Mouse (Mus musculus): ENCODE data around the gene Defb23. TPM values are rescaled to one million over a fixed set of nuclear protein-coding genes. Genes with fewer than 3 reads are reported as not detected.
"Not testable (repeated sequence)": the region's sequence is repeated elsewhere in the genome, so short reads cannot be mapped to it uniquely, and the experiment has no call there.

Gene Defb23
- polyA plus RNA-seq, 1 experiment from 2014 or later: not detected

DNA sequence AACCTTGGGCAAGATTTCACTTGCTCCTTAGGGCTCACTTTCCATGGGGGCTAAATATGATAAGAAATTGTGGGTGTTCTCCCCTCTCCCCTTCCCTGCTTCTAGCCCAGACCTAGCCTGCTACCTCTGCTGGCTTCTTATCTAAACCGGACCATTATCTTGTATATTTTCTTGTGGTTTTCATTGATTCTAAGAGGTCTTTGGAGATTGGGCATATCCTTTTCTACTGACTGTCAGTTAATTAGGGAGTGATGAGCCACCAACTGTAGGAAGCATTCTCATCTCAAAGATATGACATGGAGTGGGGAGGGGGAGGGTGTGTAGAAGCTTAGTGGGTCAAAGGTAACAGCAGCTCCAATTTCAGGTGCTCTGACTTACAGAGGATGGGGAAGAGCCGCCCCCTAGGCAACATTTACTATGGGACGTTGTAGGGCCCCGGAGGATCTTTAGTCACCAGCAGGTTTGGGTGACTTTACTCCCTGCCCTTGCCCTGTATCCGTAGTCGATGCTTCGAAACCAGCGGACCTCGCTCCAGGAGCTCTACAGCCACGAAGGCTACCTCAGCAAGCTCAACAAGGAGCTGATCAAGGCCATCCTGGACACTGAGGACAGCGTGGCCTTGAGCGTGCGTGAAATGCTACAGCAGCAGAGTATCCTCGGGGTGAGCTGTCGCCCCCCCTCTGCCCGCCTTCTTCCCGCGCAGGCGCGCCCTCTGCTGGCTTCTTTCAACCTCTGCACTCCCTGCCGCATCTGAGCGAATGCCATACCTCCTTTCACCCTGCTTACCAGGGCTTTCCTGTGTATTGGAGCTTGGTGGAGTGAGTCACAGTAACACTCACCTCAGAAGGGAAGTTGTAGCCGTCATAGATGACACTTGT, 27.2 kb downstream of the Defb23 start:
- WGBS: 5% methylated on average over 23 of the region's 23 CpGs
- Histone ChIP-seq H3K4me3 (ENCODE audit: control insufficient read depth in 1 of 2, insufficient read depth in 1 of 2, low read depth in 1 of 2, low read length in 2 of 2) (peak overlapping the region; percentile 24 to 31), H3K4me1 (ENCODE audit: control insufficient read depth in 2 of 2, insufficient read depth in 2 of 2, low read length in 2 of 2) (peaks cover 13 to 21% of the 10 kb centered on the region in 2 experiments), H3K4me2 (ENCODE audit: low read length) (peak overlapping the region; percentile 69), H3K36me3 (ENCODE audit: control insufficient read depth, insufficient read depth, low read length) (no peaks in the 10 kb centered on the region), H3K9ac (ENCODE audit: low read length) (peak overlapping the region; percentile 71), H3K27ac (replicated peaks in 1 of 2; ENCODE audit: control insufficient read depth in 1 of 2, insufficient read depth in 1 of 2, low read depth in 2 of 2, low read length in 2 of 2) (peak overlapping the region; percentile 96 to 97), H3K27me3 (ENCODE audit: control insufficient read depth, insufficient read depth, low read length) (no peaks in the 10 kb centered on the region), H3K9me3 (ENCODE audit: control insufficient read depth, low read length) (no peaks in the 10 kb centered on the region)
- peak; percentile 54 for ATAC-seq (ENCODE audit: insufficient number of reproducible peaks, insufficient read depth, low FRiP score, low read depth)

DNA sequence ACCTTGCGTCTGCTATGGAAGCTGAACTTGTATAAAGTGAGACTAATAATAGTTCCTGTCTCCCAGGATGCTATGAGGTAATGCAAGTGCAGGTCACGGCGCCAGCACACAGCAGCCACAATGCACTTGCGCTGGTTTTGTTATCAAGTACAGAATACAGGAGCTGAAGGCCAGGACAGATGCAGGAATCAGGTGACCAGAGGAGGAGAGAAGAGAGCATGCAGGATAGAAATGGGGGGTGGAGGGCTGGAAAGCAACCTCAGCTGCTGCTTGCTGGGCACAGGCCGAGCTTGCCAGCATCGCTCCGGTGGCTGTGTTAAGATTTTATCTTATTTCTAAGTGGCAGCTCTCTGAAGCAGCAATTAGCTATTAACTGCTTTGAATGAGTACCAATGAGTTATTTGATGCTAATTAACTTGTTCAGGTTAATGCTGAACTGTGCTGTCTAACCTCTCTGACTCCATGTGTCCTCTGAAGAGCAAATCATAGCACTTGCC, 28.0 kb downstream of the Defb23 start:
- H3K4me1 ChIP-seq (ENCODE audit: control insufficient read depth in 2 of 2, insufficient read depth in 2 of 2, low read length in 2 of 2): peaks cover 13 to 21% of the 10 kb centered on the region in 2 experiments
- H3K27ac ChIP-seq (replicated peaks in 1 of 2; ENCODE audit: control insufficient read depth in 1 of 2, insufficient read depth in 1 of 2, low read depth in 2 of 2, low read length in 2 of 2): peak overlapping the region; percentile 96 to 97
- peak; percentile 55 for ATAC-seq (ENCODE audit: insufficient number of reproducible peaks, insufficient read depth, low FRiP score, low read depth)
- no peaks in the 10 kb centered on the region for H3K36me3 ChIP-seq (ENCODE audit: control insufficient read depth, insufficient read depth, low read length)
- H3K27me3 ChIP-seq (ENCODE audit: control insufficient read depth, insufficient read depth, low read length): no peaks in the 10 kb centered on the region
- H3K9ac ChIP-seq (ENCODE audit: low read length): peak overlapping the region; percentile 71
- no peak overlapping the region for H3K4me3 ChIP-seq (ENCODE audit: control insufficient read depth in 1 of 2, insufficient read depth in 1 of 2, low read depth in 1 of 2, low read length in 2 of 2)
- WGBS: 21% methylated on average over 7 of the region's 7 CpGs
- H3K9me3 ChIP-seq (ENCODE audit: control insufficient read depth, low read length): no peaks in the 10 kb centered on the region
- H3K4me2 ChIP-seq (ENCODE audit: low read length): peak overlapping the region; percentile 69

DNA sequence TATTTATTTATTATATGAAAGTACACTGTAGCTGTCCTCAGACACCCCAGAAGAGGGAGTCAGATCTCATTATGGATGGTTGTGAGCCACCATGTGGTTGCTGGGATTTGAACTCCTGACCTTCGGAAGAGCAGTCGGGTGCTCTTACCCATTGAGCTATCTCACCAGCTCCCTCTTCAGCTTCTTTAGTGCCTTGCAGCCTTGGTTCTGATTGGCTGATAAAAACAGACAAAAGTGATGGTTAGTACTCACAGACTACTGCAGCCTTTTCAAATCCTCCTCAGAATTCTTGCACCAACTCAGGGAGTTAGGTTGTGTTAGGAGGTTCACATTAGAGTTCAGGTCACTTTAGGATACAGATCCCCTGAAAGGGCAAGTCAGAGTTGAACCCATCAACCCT, 35.9 kb downstream of the Defb23 start:
- H3K4me1 ChIP-seq (ENCODE audit: control insufficient read depth in 2 of 2, insufficient read depth in 2 of 2, low read length in 2 of 2): not testable (repeated sequence)

DNA sequence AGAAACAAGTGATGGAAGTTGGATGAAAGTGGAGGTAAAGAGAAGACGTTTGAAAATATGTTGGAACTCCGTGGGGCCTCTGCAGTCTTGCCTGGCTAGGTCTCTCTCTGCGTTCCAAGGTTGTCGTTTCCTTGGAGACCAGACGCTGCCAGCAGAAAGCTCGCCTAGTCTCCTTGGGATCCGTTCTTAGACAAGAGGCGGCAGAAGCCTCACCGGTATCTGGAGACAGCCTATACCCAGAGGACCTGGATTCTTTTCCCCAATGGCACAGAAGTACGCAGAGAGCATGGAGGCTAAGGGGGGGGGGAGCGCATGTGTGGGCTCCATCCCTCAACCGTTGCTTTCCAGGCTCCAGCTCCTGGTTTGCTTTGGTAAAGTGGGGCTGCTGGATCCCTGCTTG, 36.9 kb downstream of the Defb23 start:
- no peak for ATAC-seq (ENCODE audit: insufficient number of reproducible peaks, insufficient read depth, low FRiP score, low read depth)
- Histone ChIP-seq H3K27me3 (ENCODE audit: control insufficient read depth, insufficient read depth, low read length) (no peaks in the 10 kb centered on the region), H3K36me3 (ENCODE audit: control insufficient read depth, insufficient read depth, low read length) (no peaks in the 10 kb centered on the region), H3K4me3 (ENCODE audit: control insufficient read depth in 1 of 2, insufficient read depth in 1 of 2, low read depth in 1 of 2, low read length in 2 of 2) (peak overlapping the region in 1 of 2 experiments; percentile 10; a peak in 1 of 4 replicates), H3K4me1 (ENCODE audit: control insufficient read depth in 2 of 2, insufficient read depth in 2 of 2, low read length in 2 of 2) (peaks cover 3 to 5% of the 10 kb centered on the region in 2 experiments; a peak in 1 of 4 replicates), H3K4me2 (ENCODE audit: low read length) (peak overlapping the region; percentile 54), H3K9me3 (ENCODE audit: control insufficient read depth, low read length) (0 out of 2 replicates have a peak, but pooled peaks cover 4% of the 10 kb centered on the region), H3K27ac (replicated peaks in 1 of 2; ENCODE audit: control insufficient read depth in 1 of 2, insufficient read depth in 1 of 2, low read depth in 2 of 2, low read length in 2 of 2) (no peak overlapping the region), H3K9ac (ENCODE audit: low read length) (peak overlapping the region; percentile 34; the same call in 1 of the 2 replicates)
- 8% methylated on average over 12 of the region's 12 CpGs for WGBS

More for the DNA sequence above, 35.9 kb downstream of the Defb23 start:
- H3K9ac ChIP-seq (ENCODE audit: low read length); H3K9me3 ChIP-seq (ENCODE audit: control insufficient read depth, low read length); H3K4me3 ChIP-seq (ENCODE audit: control insufficient read depth in 1 of 2, insufficient read depth in 1 of 2, low read depth in 1 of 2, low read length in 2 of 2); H3K27ac ChIP-seq (replicated peaks in 1 of 2; ENCODE audit: control insufficient read depth in 1 of 2, insufficient read depth in 1 of 2, low read depth in 2 of 2, low read length in 2 of 2); ATAC-seq (ENCODE audit: insufficient number of reproducible peaks, insufficient read depth, low FRiP score, low read depth); H3K4me2 ChIP-seq (ENCODE audit: low read length); H3K27me3 ChIP-seq (ENCODE audit: control insufficient read depth, insufficient read depth, low read length); H3K36me3 ChIP-seq (ENCODE audit: control insufficient read depth, insufficient read depth, low read length): not testable (repeated sequence)
- WGBS: 83% methylated on average over 2 of the region's 2 CpGs

DNA sequence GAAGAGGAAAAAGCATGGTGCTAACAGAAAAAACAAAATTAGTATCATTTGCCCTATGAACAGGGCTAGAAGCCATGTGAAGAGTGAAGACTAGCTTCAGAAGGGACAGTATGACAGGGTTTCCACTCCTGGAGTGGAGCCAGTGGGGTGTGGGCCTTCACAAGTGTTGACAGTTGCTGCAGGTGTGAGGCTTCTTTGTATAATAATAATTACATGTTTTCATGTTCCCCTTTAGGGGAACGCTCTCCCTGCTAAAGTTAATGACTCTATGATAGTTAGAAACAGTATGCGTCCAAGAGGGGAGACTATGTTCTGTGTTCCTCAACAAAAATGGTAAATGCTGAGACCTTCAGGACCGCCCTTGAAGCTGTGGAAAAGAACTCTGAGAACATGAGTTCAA, 48.6 kb downstream of the Defb23 start:
- peaks cover 7% of the 10 kb centered on the region; the same call in 1 of the 2 replicates for H3K36me3 ChIP-seq (ENCODE audit: control insufficient read depth, insufficient read depth, low read length)
- H3K4me1 ChIP-seq (ENCODE audit: control insufficient read depth in 2 of 2, insufficient read depth in 2 of 2, low read length in 2 of 2): peaks cover 11 to 22% of the 10 kb centered on the region in 2 experiments
- H3K4me3 ChIP-seq (ENCODE audit: control insufficient read depth in 1 of 2, insufficient read depth in 1 of 2, low read depth in 1 of 2, low read length in 2 of 2): peak overlapping the region in 1 of 2 experiments; percentile 94; a peak in 1 of 4 replicates
- 94% methylated on average over 3 of the region's 3 CpGs for WGBS
- peak overlapping the region; percentile 93 for H3K4me2 ChIP-seq (ENCODE audit: low read length)
- no peaks in the 10 kb centered on the region for H3K27me3 ChIP-seq (ENCODE audit: control insufficient read depth, insufficient read depth, low read length)
- peaks cover 8% of the 10 kb centered on the region; the same call in 1 of the 2 replicates for H3K9me3 ChIP-seq (ENCODE audit: control insufficient read depth, low read length)
- ATAC-seq (ENCODE audit: insufficient number of reproducible peaks, insufficient read depth, low FRiP score, low read depth): no peak
- H3K27ac ChIP-seq (replicated peaks in 1 of 2; ENCODE audit: control insufficient read depth in 1 of 2, insufficient read depth in 1 of 2, low read depth in 2 of 2, low read length in 2 of 2): peak overlapping the region; percentile 96 to 99
- peak overlapping the region; percentile 100; the same call in 1 of the 2 replicates for H3K9ac ChIP-seq (ENCODE audit: low read length)

DNA sequence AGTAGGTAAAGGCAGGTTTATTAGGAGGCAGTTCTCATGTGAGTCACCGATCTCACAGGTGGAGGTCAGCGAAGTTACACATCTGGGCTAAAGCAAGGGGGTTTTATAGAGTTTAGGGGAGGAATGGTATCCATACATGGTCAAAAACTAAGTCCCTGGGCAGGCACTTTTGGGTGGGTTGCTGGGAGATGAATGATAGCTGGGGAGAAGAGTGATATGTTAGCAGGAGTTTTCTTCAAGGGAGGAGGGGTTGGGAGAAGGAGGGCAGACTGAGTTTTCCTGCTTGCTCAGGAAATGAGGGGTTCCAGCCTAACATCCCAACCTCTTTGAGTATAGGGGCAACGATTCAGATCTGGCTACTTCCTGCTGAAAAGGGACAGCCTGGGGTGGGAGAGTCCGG, 49.1 kb downstream of the Defb23 start, which contains the start of gene 6820408C15Rik:
TSS of gene 6820408C15Rik (plus strand) at position 301 of the 400 bp plus-strand sequence.
- Histone ChIP-seq H3K36me3 (ENCODE audit: control insufficient read depth, insufficient read depth, low read length) (peaks cover 7% of the 10 kb centered on the region; the same call in 1 of the 2 replicates), H3K27me3 (ENCODE audit: control insufficient read depth, insufficient read depth, low read length) (no peaks in the 10 kb centered on the region), H3K4me3 (ENCODE audit: control insufficient read depth in 1 of 2, insufficient read depth in 1 of 2, low read depth in 1 of 2, low read length in 2 of 2) (peak within 1 kb of the TSS; percentile 82 to 94), H3K9ac (ENCODE audit: low read length) (peak within 1 kb of the TSS; percentile 100), H3K27ac (replicated peaks in 1 of 2; ENCODE audit: control insufficient read depth in 1 of 2, insufficient read depth in 1 of 2, low read depth in 2 of 2, low read length in 2 of 2) (peak within 1 kb of the TSS; percentile 96 to 99), H3K9me3 (ENCODE audit: control insufficient read depth, low read length) (peaks cover 8% of the 10 kb centered on the region; the same call in 1 of the 2 replicates), H3K4me1 (ENCODE audit: control insufficient read depth in 2 of 2, insufficient read depth in 2 of 2, low read length in 2 of 2) (peaks cover 15 to 27% of the 10 kb centered on the region in 2 experiments), H3K4me2 (ENCODE audit: low read length) (peak within 1 kb of the TSS; percentile 93)
- no peak for ATAC-seq (ENCODE audit: insufficient number of reproducible peaks, insufficient read depth, low FRiP score, low read depth)
- WGBS: 18% methylated on average over 4 of the region's 4 CpGs

DNA sequence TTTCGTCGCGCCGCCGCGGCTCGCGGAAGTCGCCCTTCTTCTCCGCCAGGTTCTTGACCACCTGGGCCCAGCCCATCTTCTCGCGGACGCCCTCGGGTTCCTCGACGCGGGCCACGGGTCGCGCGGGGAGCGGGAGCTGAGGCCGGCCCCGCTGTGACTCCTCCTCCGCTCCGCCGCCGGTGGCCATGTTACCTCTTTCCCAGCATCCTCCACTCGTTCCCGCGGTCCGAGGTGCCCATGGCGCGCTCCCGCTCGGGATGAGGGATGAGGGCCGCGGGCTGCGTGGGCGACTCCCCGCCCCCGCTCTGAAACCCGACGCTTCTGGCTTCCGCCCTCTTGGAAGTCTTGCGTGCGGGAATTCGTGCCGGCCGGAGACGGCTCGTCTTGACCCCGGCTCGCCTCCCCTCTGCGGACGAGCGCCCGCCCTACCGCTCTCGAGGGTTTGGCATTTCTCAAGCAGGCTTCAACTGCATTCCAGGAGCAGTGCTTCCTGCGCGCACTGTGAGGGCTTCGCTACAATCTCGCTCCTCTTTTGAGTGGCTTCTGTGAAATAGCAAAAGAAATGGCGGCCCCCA, 49.7 kb downstream of the Defb23 start, which contains the start of gene Zcchc3:
TSS of gene Zcchc3 (minus strand) at position 437 of the 575 bp plus-strand sequence.
- Histone ChIP-seq H3K36me3 (ENCODE audit: control insufficient read depth, insufficient read depth, low read length) (peaks cover 7% of the 10 kb centered on the region; the same call in 1 of the 2 replicates), H3K9me3 (ENCODE audit: control insufficient read depth, low read length) (0 out of 2 replicates have a peak, but pooled peaks cover 6% of the 10 kb centered on the region), H3K9ac (ENCODE audit: low read length) (peak within 1 kb of the TSS; percentile 100), H3K4me3 (ENCODE audit: control insufficient read depth in 1 of 2, insufficient read depth in 1 of 2, low read depth in 1 of 2, low read length in 2 of 2) (peak within 1 kb of the TSS; percentile 82 to 94), H3K27me3 (ENCODE audit: control insufficient read depth, insufficient read depth, low read length) (no peaks in the 10 kb centered on the region), H3K4me2 (ENCODE audit: low read length) (peak within 1 kb of the TSS; percentile 93), H3K4me1 (ENCODE audit: control insufficient read depth in 2 of 2, insufficient read depth in 2 of 2, low read length in 2 of 2) (peaks cover 20 to 33% of the 10 kb centered on the region in 2 experiments), H3K27ac (replicated peaks in 1 of 2; ENCODE audit: control insufficient read depth in 1 of 2, insufficient read depth in 1 of 2, low read depth in 2 of 2, low read length in 2 of 2) (peak within 1 kb of the TSS; percentile 96 to 99)
- peak; percentile 84 for ATAC-seq (ENCODE audit: insufficient number of reproducible peaks, insufficient read depth, low FRiP score, low read depth)
- under 1% methylated on average over 65 of the region's 65 CpGs for WGBS

All from heart, embryonic 14.5 days (tissue).